Mouse (Mus musculus): ENCODE measurements at regions not wholly inside any gene's neighbourhood (a gene's known extent, or its start where the extent isn't known, plus 50 kb on each side); places are given as distances from the start of the nearest gene placed in this dataset.

- intact Hi-C loops (cut with DNase I) = no loop called here
- DNase-seq (ENCODE audit: extremely low spot score in 1 of 2, low spot score in 2 of 2) = no peak
- TF ChIP-seq CTCF (IDR thresholded peaks at IDR 0.05) = no peak
- Histone ChIP-seq H3K27ac (no peak overlapping the region), H3K4me3 (no peak overlapping the region)
Measured at GRCm38 (mm10) chr16:46331336-46331735, 167.0 kb downstream of the Nectin3 start.

GRCm38 (mm10) chr16:46299079-46299721 is 144.3 kb upstream of the Gm4737 start:
- Histone ChIP-seq H3K4me3 (no peak overlapping the region), H3K27ac (no peak overlapping the region)
- intact Hi-C loops (cut with DNase I) = no loop called here
- DNase-seq (ENCODE audit: extremely low spot score in 1 of 2, low spot score in 2 of 2) = no peak
- TF ChIP-seq CTCF (IDR thresholded peaks at IDR 0.05) = no peak

- intact Hi-C loops (cut with DNase I) = no loop called here
- Histone ChIP-seq H3K4me3 (no peak overlapping the region), H3K27ac (no peak overlapping the region)
- DNase-seq (ENCODE audit: extremely low spot score in 1 of 2, low spot score in 2 of 2) = no peak
- no peak for TF ChIP-seq CTCF (IDR thresholded peaks at IDR 0.05)
Measured at GRCm38 (mm10) chr16:46297192-46297591, 142.3 kb upstream of the Gm4737 start.

GRCm38 (mm10) chr16:46296412-46296811 is 141.5 kb upstream of the Gm4737 start:
- Histone ChIP-seq H3K4me3 (no peak overlapping the region), H3K27ac (no peak overlapping the region)
- no peak for DNase-seq (ENCODE audit: extremely low spot score in 1 of 2, low spot score in 2 of 2)
- intact Hi-C loops (cut with DNase I) = no loop called here
- no peak for TF ChIP-seq CTCF (IDR thresholded peaks at IDR 0.05)

GRCm38 (mm10) chr16:46293831-46294230 is 139.0 kb upstream of the Gm4737 start:
- no peak for TF ChIP-seq CTCF (IDR thresholded peaks at IDR 0.05)
- intact Hi-C loops (cut with DNase I) = no loop called here
- DNase-seq (ENCODE audit: extremely low spot score in 1 of 2, low spot score in 2 of 2) = no peak
- Histone ChIP-seq H3K27ac (no peak overlapping the region), H3K4me3 (no peak overlapping the region)

- no peak for TF ChIP-seq CTCF (IDR thresholded peaks at IDR 0.05)
- Histone ChIP-seq H3K4me3 (no peak overlapping the region), H3K27ac (no peak overlapping the region)
- DNase-seq (ENCODE audit: extremely low spot score in 1 of 2, low spot score in 2 of 2) = no peak
- intact Hi-C loops (cut with DNase I) = no loop called here
Measured at GRCm38 (mm10) chr16:46291067-46291833, 136.4 kb upstream of the Gm4737 start.

GRCm38 (mm10) chr16:46290199-46290598 is 135.3 kb upstream of the Gm4737 start:
- no peak overlapping the region for H3K27ac ChIP-seq
- no peak overlapping the region for H3K4me3 ChIP-seq
- no peak for TF ChIP-seq CTCF (IDR thresholded peaks at IDR 0.05)
- DNase-seq (ENCODE audit: extremely low spot score in 1 of 2, low spot score in 2 of 2) = peak; percentile 19 to 38
- intact Hi-C loops (cut with DNase I) = no loop called here

GRCm38 (mm10) chr16:46267533-46267932 is 112.7 kb upstream of the Gm4737 start:
- no peak for DNase-seq (ENCODE audit: extremely low spot score in 1 of 2, low spot score in 2 of 2)
- no peak overlapping the region for H3K4me3 ChIP-seq
- intact Hi-C loops (cut with DNase I) = no loop called here
- no peak overlapping the region for H3K27ac ChIP-seq
- no peak for TF ChIP-seq CTCF (IDR thresholded peaks at IDR 0.05)

- no peak for DNase-seq (ENCODE audit: extremely low spot score in 1 of 2, low spot score in 2 of 2)
- no peak overlapping the region for H3K27ac ChIP-seq
- TF ChIP-seq CTCF (IDR thresholded peaks at IDR 0.05) = no peak
- no peak overlapping the region for H3K4me3 ChIP-seq
- intact Hi-C loops (cut with DNase I) = no loop called here
Measured at GRCm38 (mm10) chr16:46251639-46252038, 96.8 kb upstream of the Gm4737 start.

- no peak overlapping the region for H3K4me3 ChIP-seq
- DNase-seq (ENCODE audit: extremely low spot score in 1 of 2, low spot score in 2 of 2) = no peak
Measured at GRCm38 (mm10) chr16:46250943-46251342, 96.1 kb upstream of the Gm4737 start.

GRCm38 (mm10) chr16:46245598-46245997 is 90.7 kb upstream of the Gm4737 start:
- DNase-seq (ENCODE audit: extremely low spot score in 1 of 2, low spot score in 2 of 2) = no peak
- intact Hi-C loops (cut with DNase I) = no loop called here
- no peak overlapping the region for H3K4me3 ChIP-seq
- no peak for TF ChIP-seq CTCF (IDR thresholded peaks at IDR 0.05)
- H3K27ac ChIP-seq = no peak overlapping the region

More at GRCm38 (mm10) chr16:46250943-46251342, 96.1 kb upstream of the Gm4737 start:
- no peak for TF ChIP-seq CTCF (IDR thresholded peaks at IDR 0.05)
- H3K27ac ChIP-seq = no peak overlapping the region
- intact Hi-C loops (cut with DNase I) = no loop called here

GRCm38 (mm10) chr16:46228744-46229143 is 73.9 kb upstream of the Gm4737 start:
- no peak overlapping the region for H3K27ac ChIP-seq
- DNase-seq (ENCODE audit: extremely low spot score in 1 of 2, low spot score in 2 of 2) = no peak
- H3K4me3 ChIP-seq = no peak overlapping the region
- no peak for TF ChIP-seq CTCF (IDR thresholded peaks at IDR 0.05)
- intact Hi-C loops (cut with DNase I) = no loop called here
